Mouse (Mus musculus): Measurements from ENCODE around the gene Faxc.

Faxc gene

GRCm38 (mm10) chr4:21930971-21931771 lies at the start of gene Faxc:
Faxc (plus strand) TSS chr4:21931329.
- DNase-seq (ENCODE audit: low spot score in 2 of 2): peak; percentile 51 to 65

GRCm38 (mm10) chr4:21882806-21883205 lies 48.3 kb upstream of the Faxc start:
- DNase-seq (ENCODE audit: low spot score in 2 of 2): no peak

GRCm38 (mm10) chr4:21885831-21886230 lies 45.3 kb upstream of the Faxc start:
- DNase-seq (ENCODE audit: low spot score in 2 of 2): peak in 1 of 2 experiments; percentile 16

- no peak for DNase-seq (ENCODE audit: low spot score in 2 of 2)
Measured at GRCm38 (mm10) chr4:21931772-21932630, 872 bp downstream of the Faxc start.

- DNase-seq (ENCODE audit: low spot score in 2 of 2): no peak
Measured at GRCm38 (mm10) chr4:21935378-21935777, 4.2 kb downstream of the Faxc start.

GRCm38 (mm10) chr4:21936424-21936823 lies 5.3 kb downstream of the Faxc start:
- DNase-seq (ENCODE audit: low spot score in 2 of 2): no peak

- DNase-seq (ENCODE audit: low spot score in 2 of 2): no peak
Measured at GRCm38 (mm10) chr4:21937890-21938289, 6.8 kb downstream of the Faxc start.

GRCm38 (mm10) chr4:21944672-21945071 lies 13.5 kb downstream of the Faxc start:
- no peak for DNase-seq (ENCODE audit: low spot score in 2 of 2)

GRCm38 (mm10) chr4:21951444-21951843 lies 20.3 kb downstream of the Faxc start:
- DNase-seq (ENCODE audit: low spot score in 2 of 2): peak; percentile 66 to 71

- DNase-seq (ENCODE audit: low spot score in 2 of 2): no peak
Measured at GRCm38 (mm10) chr4:21952255-21952654, 21.1 kb downstream of the Faxc start.

GRCm38 (mm10) chr4:21957570-21958321 lies 26.6 kb downstream of the Faxc start:
- no peak for DNase-seq (ENCODE audit: low spot score in 2 of 2)

GRCm38 (mm10) chr4:21971949-21972348 lies 40.8 kb downstream of the Faxc start:
- DNase-seq (ENCODE audit: low spot score in 2 of 2): no peak

- no peak for DNase-seq (ENCODE audit: low spot score in 2 of 2)
Measured at GRCm38 (mm10) chr4:21974126-21974525, 43.0 kb downstream of the Faxc start.

GRCm38 (mm10) chr4:21980471-21980870 lies 49.3 kb downstream of the Faxc start:
- no peak for DNase-seq (ENCODE audit: low spot score in 2 of 2)

GRCm38 (mm10) chr4:21982449-21982848 lies 51.3 kb downstream of the Faxc start:
- DNase-seq (ENCODE audit: low spot score in 2 of 2): peak; percentile 43 to 52

- no peak for DNase-seq (ENCODE audit: low spot score in 2 of 2)
Measured at GRCm38 (mm10) chr4:21986857-21987256, 55.7 kb downstream of the Faxc start.

GRCm38 (mm10) chr4:21987460-21987859 lies 56.3 kb downstream of the Faxc start:
- no peak for DNase-seq (ENCODE audit: low spot score in 2 of 2)

- DNase-seq (ENCODE audit: low spot score in 2 of 2): no peak
Measured at GRCm38 (mm10) chr4:21989571-21990091, 58.5 kb downstream of the Faxc start.

- no peak for DNase-seq (ENCODE audit: low spot score in 2 of 2)
Measured at GRCm38 (mm10) chr4:21990580-21991235, 59.6 kb downstream of the Faxc start.

- DNase-seq (ENCODE audit: low spot score in 2 of 2): peak; percentile 81 to 84
Measured at GRCm38 (mm10) chr4:22017656-22018379, 86.7 kb downstream of the Faxc start.
